Mouse (Mus musculus) spleen, postnatal 4 days (tissue): ENCODE data around the gene Rhpn2.
"Not testable (repeated sequence)": the region's sequence is repeated elsewhere in the genome, so short reads cannot be mapped to it uniquely, and the experiment has no call there.

Experiments
- DNase-seq, 2 experiments: peaks; one replicate each; pipeline ENCODE4 v3.0.0; 2022; ENCODE audit warnings: low spot score in 2 of 2

The Rhpn2 gene

GRCm38 (mm10) chr7:35333692-35334526, at the start of gene Rhpn2:
TSS of gene Rhpn2 (plus strand) at chr7:35334170.
- peak; percentile 99 for DNase-seq

- DNase-seq, result no peak
Observed at GRCm38 (mm10) chr7:35293464-35293863, 40.5 kb upstream of the Rhpn2 start.

GRCm38 (mm10) chr7:35295631-35296030, 38.3 kb upstream of the Rhpn2 start:
- DNase-seq, result no peak

- no peak for DNase-seq
Observed at GRCm38 (mm10) chr7:35297886-35298285, 36.1 kb upstream of the Rhpn2 start.

- no peak for DNase-seq
Observed at GRCm38 (mm10) chr7:35299656-35300055, 34.3 kb upstream of the Rhpn2 start.

- no peak for DNase-seq
Observed at GRCm38 (mm10) chr7:35300792-35301191, 33.2 kb upstream of the Rhpn2 start.

GRCm38 (mm10) chr7:35311214-35311613, 22.8 kb upstream of the Rhpn2 start:
- no peak for DNase-seq

- DNase-seq, result no peak
Observed at GRCm38 (mm10) chr7:35314156-35314555, 19.8 kb upstream of the Rhpn2 start.

GRCm38 (mm10) chr7:35317729-35318609, 16.0 kb upstream of the Rhpn2 start, which contains the start of gene Gpatch1:
TSS of gene Gpatch1 (minus strand) at chr7:35318440.
- peak; percentile 92 to 97 for DNase-seq

GRCm38 (mm10) chr7:35319221-35319620, 14.7 kb upstream of the Rhpn2 start:
- not testable (repeated sequence) for DNase-seq

GRCm38 (mm10) chr7:35319755-35320154, 14.2 kb upstream of the Rhpn2 start:
- no peak for DNase-seq

GRCm38 (mm10) chr7:35322161-35322560, 11.8 kb upstream of the Rhpn2 start:
- no peak for DNase-seq

GRCm38 (mm10) chr7:35322732-35323420, 11.1 kb upstream of the Rhpn2 start:
- no peak for DNase-seq

GRCm38 (mm10) chr7:35331590-35331989, 2.4 kb upstream of the Rhpn2 start:
- DNase-seq, result no peak

GRCm38 (mm10) chr7:35333231-35333651, 729 bp upstream of the Rhpn2 start:
- DNase-seq, result no peak

GRCm38 (mm10) chr7:35334527-35335452, 820 bp downstream of the Rhpn2 start:
- DNase-seq, result peak; percentile 17 to 70

GRCm38 (mm10) chr7:35340196-35340595, 6.2 kb downstream of the Rhpn2 start:
- no peak for DNase-seq

- DNase-seq, result no peak
Observed at GRCm38 (mm10) chr7:35341282-35341681, 7.3 kb downstream of the Rhpn2 start.

- no peak for DNase-seq
Observed at GRCm38 (mm10) chr7:35342498-35342897, 8.5 kb downstream of the Rhpn2 start.

- no peak for DNase-seq
Observed at GRCm38 (mm10) chr7:35344785-35345330, 10.9 kb downstream of the Rhpn2 start.
